Mouse (Mus musculus) B cell, adult (primary cell): ENCODE data around the gene Ghrhr. TPM values are rescaled to one million over a fixed set of nuclear protein-coding genes. Genes with fewer than 3 reads are reported as not detected.

ENCODE experiments used
- total RNA-seq: library from RNA; stranded (reverse); gene quantifications from 4 replicates; pipeline ENCODE4 v1.2.4, GENCODE M21; 2023; ENCODE audit not compliant: inconsistent age

The Ghrhr gene
- not detected in 4 replicates for total RNA-seq

DNA sequence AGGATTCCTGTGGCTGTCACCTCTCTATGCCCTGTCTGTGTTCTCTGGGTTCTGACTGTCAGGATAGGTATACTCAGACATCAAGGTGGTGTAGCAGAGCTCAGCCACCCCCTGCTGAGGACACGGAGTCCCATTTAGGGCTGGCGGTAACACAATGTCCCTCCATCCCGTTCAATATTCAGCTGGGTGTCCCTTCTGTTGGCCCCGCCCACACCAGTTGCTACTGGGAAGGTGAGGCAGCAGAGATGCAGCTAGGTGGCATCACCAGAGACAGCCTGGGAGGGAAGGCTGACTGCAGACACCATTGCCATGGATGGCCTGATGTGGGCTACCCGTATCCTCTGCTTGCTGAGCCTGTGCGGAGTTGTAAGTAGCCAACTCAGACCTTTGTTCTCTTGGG lies at the start of gene Ghrhr:
Gene Ghrhr, plus strand, starts transcription at position 220 of the 400 bp plus-strand sequence.

GRCm38 (mm10) chr6:55335989-55336514 lies 40.0 kb upstream of the Ghrhr start, which contains the start of gene Aqp1:
Gene Aqp1 (plus strand): TSS chr6:55336432.

Other genes starting within 250 kb of the Ghrhr start
- not detected in 4 replicates for gene Crhr2, start 243.3 kb upstream of the Ghrhr start, total RNA-seq
- not detected in 4 replicates for gene Inmt, start 201.3 kb upstream of the Ghrhr start, total RNA-seq
- gene Mindy4, start 172.9 kb upstream of the Ghrhr start, total RNA-seq = not detected in 4 replicates
- 0.33 to 1.1 TPM (median 0.43 TPM) in 4 replicates for gene Aqp1, start 39.9 kb upstream of the Ghrhr start, total RNA-seq
- gene Adcyap1r1, start 75.7 kb downstream of the Ghrhr start, total RNA-seq = not detected in 4 replicates